Mouse (Mus musculus): Measurements from ENCODE around the gene Fam216a. TPM values are rescaled to one million over a fixed set of nuclear protein-coding genes. Genes with fewer than 3 reads are reported as not detected.

The Fam216a gene
- polyA plus RNA-seq, 1 experiment from 2014 or later: 89.2 TPM

GRCm38 (mm10) chr5:122401303-122401640, 29.1 kb upstream of the Fam216a start:
- H3K9me3 ChIP-seq: no peaks in the 10 kb centered on the region
- DNase-seq (ENCODE audit: low spot score): peak; percentile 77
- no peaks in the 10 kb centered on the region for H3K27me3 ChIP-seq (replicated peaks; ENCODE audit: low read depth, poor library complexity, severe bottlenecking)
- no peak overlapping the region for H3K4me3 ChIP-seq
- peaks cover 95% of the 10 kb centered on the region for H3K36me3 ChIP-seq (replicated peaks)
- H3K4me1 ChIP-seq: no peaks in the 10 kb centered on the region
- no peak overlapping the region for H3K27ac ChIP-seq (replicated peaks)
- 22% methylated on average over 8 of the region's 8 CpGs for WGBS

- no peak overlapping the region for H3K27ac ChIP-seq (replicated peaks)
- H3K27me3 ChIP-seq (replicated peaks; ENCODE audit: low read depth, poor library complexity, severe bottlenecking): no peaks in the 10 kb centered on the region
- H3K4me3 ChIP-seq: no peak overlapping the region
- no peaks in the 10 kb centered on the region for H3K4me1 ChIP-seq
- H3K9me3 ChIP-seq: no peaks in the 10 kb centered on the region
- DNase-seq (ENCODE audit: low spot score): no peak
- 88% methylated on average over 18 of the region's 18 CpGs for WGBS
- peaks cover 90% of the 10 kb centered on the region for H3K36me3 ChIP-seq (replicated peaks)
Observed at GRCm38 (mm10) chr5:122400628-122401302, 28.6 kb upstream of the Fam216a start.

- no peak overlapping the region for H3K27ac ChIP-seq (replicated peaks)
- H3K36me3 ChIP-seq (replicated peaks): peaks cover 85% of the 10 kb centered on the region
- DNase-seq (ENCODE audit: low spot score): no peak
- 93% methylated on average over 8 of the region's 8 CpGs for WGBS
- no peaks in the 10 kb centered on the region for H3K9me3 ChIP-seq
- no peaks in the 10 kb centered on the region for H3K4me1 ChIP-seq
- no peaks in the 10 kb centered on the region for H3K27me3 ChIP-seq (replicated peaks; ENCODE audit: low read depth, poor library complexity, severe bottlenecking)
- no peak overlapping the region for H3K4me3 ChIP-seq
Observed at GRCm38 (mm10) chr5:122399871-122400270, 27.7 kb upstream of the Fam216a start.

GRCm38 (mm10) chr5:122397495-122397894, 25.3 kb upstream of the Fam216a start:
- H3K9me3 ChIP-seq: no peaks in the 10 kb centered on the region
- H3K4me1 ChIP-seq: peaks cover 9% of the 10 kb centered on the region
- H3K36me3 ChIP-seq (replicated peaks): peaks cover 69% of the 10 kb centered on the region
- H3K4me3 ChIP-seq: no peak overlapping the region
- 92% methylated on average over 8 of the region's 8 CpGs for WGBS
- DNase-seq (ENCODE audit: low spot score): no peak
- H3K27ac ChIP-seq (replicated peaks): no peak overlapping the region
- H3K27me3 ChIP-seq (replicated peaks; ENCODE audit: low read depth, poor library complexity, severe bottlenecking): no peaks in the 10 kb centered on the region

GRCm38 (mm10) chr5:122396791-122397190, 24.6 kb upstream of the Fam216a start:
- Histone ChIP-seq H3K27ac (replicated peaks) (no peak overlapping the region), H3K27me3 (replicated peaks; ENCODE audit: low read depth, poor library complexity, severe bottlenecking) (no peaks in the 10 kb centered on the region), H3K4me1 (peaks cover 12% of the 10 kb centered on the region), H3K36me3 (replicated peaks) (peaks cover 62% of the 10 kb centered on the region), H3K4me3 (no peak overlapping the region), H3K9me3 (no peaks in the 10 kb centered on the region)
- DNase-seq (ENCODE audit: low spot score): no peak
- WGBS: 89% methylated on average over 10 of the region's 10 CpGs

DNA sequence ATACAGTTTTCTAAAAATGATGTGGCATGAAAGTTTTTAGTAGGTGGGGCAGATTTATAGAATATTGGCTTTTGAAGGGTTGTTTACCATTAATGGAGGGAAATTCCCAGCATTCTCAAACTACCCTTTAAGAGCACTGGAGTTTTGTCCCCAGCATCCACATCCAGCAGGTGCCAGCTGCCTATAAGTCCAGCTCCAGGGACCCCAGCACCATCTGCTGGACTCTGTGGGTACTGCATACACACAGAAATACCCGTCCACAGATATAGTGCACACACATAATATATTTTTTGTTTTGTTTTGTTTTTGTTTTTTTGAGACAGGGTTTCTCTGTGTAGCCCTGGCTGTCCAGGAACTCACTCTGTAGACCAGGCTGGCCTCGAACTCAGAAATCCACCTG, 21.7 kb upstream of the Fam216a start:
- no peak overlapping the region for H3K4me3 ChIP-seq
- H3K4me1 ChIP-seq: peaks cover 12% of the 10 kb centered on the region
- H3K27ac ChIP-seq (replicated peaks): no peak overlapping the region
- no peaks in the 10 kb centered on the region for H3K27me3 ChIP-seq (replicated peaks; ENCODE audit: low read depth, poor library complexity, severe bottlenecking)
- H3K9me3 ChIP-seq: no peaks in the 10 kb centered on the region
- peaks cover 35% of the 10 kb centered on the region for H3K36me3 ChIP-seq (replicated peaks)
- 47% methylated on average over 2 of the region's 2 CpGs for WGBS
- peak; percentile 80 for DNase-seq (ENCODE audit: low spot score)

- H3K27ac ChIP-seq (replicated peaks): peak overlapping the region; percentile 84; the same call in 1 of the 2 replicates
- WGBS: 17% methylated on average over 19 of the region's 19 CpGs
- DNase-seq (ENCODE audit: low spot score): no peak
Observed at GRCm38 (mm10) chr5:122392227-122393004, 20.3 kb upstream of the Fam216a start.

GRCm38 (mm10) chr5:122391786-122392180, 19.6 kb upstream of the Fam216a start, which contains the start of gene Arpc3:
Gene Arpc3, plus strand, starts transcription at chr5:122391878.
- peak; percentile 93 for DNase-seq (ENCODE audit: low spot score)
- peak within 1 kb of the TSS; percentile 84 for H3K27ac ChIP-seq (replicated peaks)
- peaks cover 12% of the 10 kb centered on the region for H3K4me1 ChIP-seq
- H3K9me3 ChIP-seq: no peaks in the 10 kb centered on the region
- under 1% methylated on average over 39 of the region's 39 CpGs for WGBS
- peak within 1 kb of the TSS; percentile 92 for H3K4me3 ChIP-seq
- H3K36me3 ChIP-seq (replicated peaks): peaks cover 15% of the 10 kb centered on the region
- H3K27me3 ChIP-seq (replicated peaks; ENCODE audit: low read depth, poor library complexity, severe bottlenecking): no peaks in the 10 kb centered on the region

More at GRCm38 (mm10) chr5:122392227-122393004, 20.3 kb upstream of the Fam216a start:
- peak overlapping the region; percentile 92 for H3K4me3 ChIP-seq
- H3K36me3 ChIP-seq (replicated peaks): peaks cover 22% of the 10 kb centered on the region
- H3K9me3 ChIP-seq: no peaks in the 10 kb centered on the region
- no peaks in the 10 kb centered on the region for H3K27me3 ChIP-seq (replicated peaks; ENCODE audit: low read depth, poor library complexity, severe bottlenecking)
- peaks cover 12% of the 10 kb centered on the region for H3K4me1 ChIP-seq

DNA sequence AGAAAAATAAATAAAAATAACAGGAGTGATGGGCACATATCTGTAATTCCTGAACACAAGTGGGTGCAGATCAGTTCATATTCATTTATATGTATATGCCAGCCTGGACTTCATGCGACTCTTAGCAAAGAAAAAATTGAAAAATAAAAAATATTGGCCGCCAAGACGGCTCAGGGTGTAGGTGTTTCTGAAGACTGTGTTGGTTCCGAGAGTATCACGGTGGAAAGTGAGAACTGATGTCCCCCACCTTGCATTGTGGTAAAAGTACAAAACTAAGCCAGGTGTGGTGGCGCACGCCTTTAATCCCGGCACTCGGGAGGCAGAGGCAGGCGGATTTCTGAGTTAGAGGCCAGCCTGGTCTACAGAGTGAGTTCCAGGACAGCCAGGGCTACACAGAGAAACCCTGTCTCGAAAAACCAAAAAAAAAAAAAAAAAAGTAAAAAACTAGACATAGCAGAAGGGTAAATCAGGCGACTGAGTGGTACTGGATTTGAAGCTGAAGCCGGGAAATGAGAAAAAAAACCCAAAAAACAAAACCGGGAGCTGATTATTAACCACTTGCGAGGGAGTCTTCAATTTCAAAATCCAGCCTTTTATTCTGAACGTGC, 19.1 kb upstream of the Fam216a start:
- Histone ChIP-seq H3K4me1 (peaks cover 12% of the 10 kb centered on the region), H3K27me3 (replicated peaks; ENCODE audit: low read depth, poor library complexity, severe bottlenecking) (no peaks in the 10 kb centered on the region), H3K9me3 (no peaks in the 10 kb centered on the region), H3K36me3 (replicated peaks) (peaks cover 12% of the 10 kb centered on the region; the same call in 1 of the 2 replicates), H3K4me3 (peak overlapping the region; percentile 92), H3K27ac (replicated peaks) (peak overlapping the region; percentile 84; the same call in 1 of the 2 replicates)
- DNase-seq (ENCODE audit: low spot score): no peak
- WGBS: 54% methylated on average over 16 of the region's 16 CpGs

GRCm38 (mm10) chr5:122390671-122391070, 18.5 kb upstream of the Fam216a start:
- Histone ChIP-seq H3K27ac (replicated peaks) (no peak overlapping the region), H3K36me3 (replicated peaks) (peaks cover 12% of the 10 kb centered on the region; the same call in 1 of the 2 replicates), H3K9me3 (no peaks in the 10 kb centered on the region), H3K27me3 (replicated peaks; ENCODE audit: low read depth, poor library complexity, severe bottlenecking) (no peaks in the 10 kb centered on the region), H3K4me1 (peaks cover 12% of the 10 kb centered on the region), H3K4me3 (no peak overlapping the region)
- no peak for DNase-seq (ENCODE audit: low spot score)

- peaks cover 8% of the 10 kb centered on the region; the same call in 1 of the 2 replicates for H3K36me3 ChIP-seq (replicated peaks)
- no peak overlapping the region for H3K27ac ChIP-seq (replicated peaks)
- DNase-seq (ENCODE audit: low spot score): no peak
- H3K4me3 ChIP-seq: 0 out of 2 replicates have a peak overlapping the region, but pooled peaks have one; percentile 6
- 89% methylated on average over 5 of the region's 5 CpGs for WGBS
- H3K4me1 ChIP-seq: peaks cover 12% of the 10 kb centered on the region
- H3K27me3 ChIP-seq (replicated peaks; ENCODE audit: low read depth, poor library complexity, severe bottlenecking): no peaks in the 10 kb centered on the region
- no peaks in the 10 kb centered on the region for H3K9me3 ChIP-seq
Observed at GRCm38 (mm10) chr5:122390006-122390405, 17.8 kb upstream of the Fam216a start.

GRCm38 (mm10) chr5:122379374-122380155, 7.4 kb upstream of the Fam216a start:
- H3K4me1 ChIP-seq: no peaks in the 10 kb centered on the region
- no peaks in the 10 kb centered on the region for H3K9me3 ChIP-seq
- 63% methylated on average over 11 of the region's 11 CpGs for WGBS
- H3K36me3 ChIP-seq (replicated peaks): peaks cover 77% of the 10 kb centered on the region
- H3K27me3 ChIP-seq (replicated peaks; ENCODE audit: low read depth, poor library complexity, severe bottlenecking): no peaks in the 10 kb centered on the region
- peak; percentile 78 for DNase-seq (ENCODE audit: low spot score)
- no peak overlapping the region for H3K27ac ChIP-seq (replicated peaks)
- H3K4me3 ChIP-seq: no peak overlapping the region

All from embryonic facial prominence, embryonic 10.5 days (tissue).